Mouse (Mus musculus) embryonic fibroblast, embryonic 13.5 days (primary cell): Measurements from ENCODE around the gene Akap5. TPM values are rescaled to one million over a fixed set of nuclear protein-coding genes. Genes with fewer than 3 reads are reported as not detected.

Experiments
- H3K27ac ChIP-seq: 2 replicates; pipeline ENCODE4 v1.5.1; 2012; ENCODE audit warnings: low read length, control low read depth, inconsistent platforms; ENCODE audit not compliant: insufficient read depth
- H3K4me1 ChIP-seq: 2 replicates; pipeline ENCODE4 v1.6.1; 2011; ENCODE audit warnings: low read length; ENCODE audit not compliant: control insufficient read depth, insufficient read depth
- H3K4me3 ChIP-seq: 2 replicates; pipeline ENCODE4 v1.5.1; 2011; ENCODE audit warnings: mild to moderate bottlenecking, control low read depth, low read length; ENCODE audit not compliant: insufficient read depth
- CTCF ChIP-seq: IDR thresholded peaks from 2 replicates; pipeline ENCODE4 v1.5.1; 2011; ENCODE audit warnings: mild to moderate bottlenecking, control low read depth, low read length, moderate library complexity, borderline replicate concordance; ENCODE audit not compliant: insufficient read depth
- POLR2A ChIP-seq: IDR thresholded peaks from 2 replicates; pipeline ENCODE4 v1.6.1; 2011; ENCODE audit warnings: low read depth, mild to moderate bottlenecking, control low read depth, low read length, moderate library complexity
- polyA plus RNA-seq: library from polyadenylated mRNA; stranded (reverse); fragments of >200 nt; gene quantifications from 2 replicates; pipeline ENCODE4 v1.2.4, GENCODE M21; 2011; ENCODE audit warnings: low read depth; ENCODE audit not compliant: missing spikeins, insufficient read length

Akap5 gene
- polyA plus RNA-seq, 1 experiment = 0.68 TPM

GRCm38 (mm10) chr12:76290271-76290670, 34.4 kb upstream of the Akap5 start:
- Histone ChIP-seq H3K4me1 (no peaks in the 10 kb centered on the region), H3K4me3 (no peak overlapping the region), H3K27ac (no peak overlapping the region)
- TF ChIP-seq CTCF (no peak), POLR2A (no peak)

GRCm38 (mm10) chr12:76293192-76293591, 31.5 kb upstream of the Akap5 start:
- H3K4me1 ChIP-seq = no peaks in the 10 kb centered on the region
- no peak overlapping the region for H3K27ac ChIP-seq
- TF ChIP-seq CTCF = peak; percentile 75; the same call in 1 of the 2 replicates
- TF ChIP-seq POLR2A = no peak
- no peak overlapping the region for H3K4me3 ChIP-seq

DNA sequence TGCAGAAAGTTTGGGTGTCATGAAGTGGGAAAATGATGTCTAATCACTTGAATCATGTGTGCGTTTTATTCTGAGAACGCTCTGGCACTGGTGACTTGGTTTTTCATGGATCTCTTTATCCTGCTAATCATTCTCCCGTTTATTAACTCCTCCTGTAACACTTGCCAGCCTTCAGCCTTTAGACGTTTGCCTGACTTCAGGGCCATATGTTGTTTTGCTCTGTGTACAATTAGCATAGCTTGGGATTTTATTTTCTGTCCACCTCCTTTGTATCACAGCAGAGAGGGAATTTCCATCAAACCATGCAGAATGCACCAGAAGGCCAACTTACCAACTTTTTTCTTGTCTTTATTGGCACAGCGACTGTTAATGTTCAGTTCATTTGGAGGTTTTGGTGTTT, 26.9 kb upstream of the Akap5 start:
- TF ChIP-seq POLR2A (no peak), CTCF (no peak)
- Histone ChIP-seq H3K27ac (no peak overlapping the region), H3K4me3 (no peak overlapping the region), H3K4me1 (no peaks in the 10 kb centered on the region)

- no peak overlapping the region for H3K27ac ChIP-seq
- H3K4me1 ChIP-seq = no peaks in the 10 kb centered on the region
- no peak for TF ChIP-seq CTCF
- no peak for TF ChIP-seq POLR2A
Measured at GRCm38 (mm10) chr12:76299361-76299906, 25.3 kb upstream of the Akap5 start.

GRCm38 (mm10) chr12:76300367-76300766, 24.3 kb upstream of the Akap5 start:
- Histone ChIP-seq H3K27ac (no peak overlapping the region), H3K4me1 (no peaks in the 10 kb centered on the region), H3K4me3 (no peak overlapping the region)
- TF ChIP-seq POLR2A (no peak), CTCF (no peak)

More at GRCm38 (mm10) chr12:76299361-76299906, 25.3 kb upstream of the Akap5 start:
- H3K4me3 ChIP-seq = no peak overlapping the region

- no peak overlapping the region for H3K4me3 ChIP-seq
- TF ChIP-seq CTCF = no peak
- TF ChIP-seq POLR2A = no peak
- H3K4me1 ChIP-seq = peaks cover 5% of the 10 kb centered on the region; the same call in 1 of the 2 replicates
- H3K27ac ChIP-seq = no peak overlapping the region
Measured at GRCm38 (mm10) chr12:76303474-76303873, 21.2 kb upstream of the Akap5 start.

DNA sequence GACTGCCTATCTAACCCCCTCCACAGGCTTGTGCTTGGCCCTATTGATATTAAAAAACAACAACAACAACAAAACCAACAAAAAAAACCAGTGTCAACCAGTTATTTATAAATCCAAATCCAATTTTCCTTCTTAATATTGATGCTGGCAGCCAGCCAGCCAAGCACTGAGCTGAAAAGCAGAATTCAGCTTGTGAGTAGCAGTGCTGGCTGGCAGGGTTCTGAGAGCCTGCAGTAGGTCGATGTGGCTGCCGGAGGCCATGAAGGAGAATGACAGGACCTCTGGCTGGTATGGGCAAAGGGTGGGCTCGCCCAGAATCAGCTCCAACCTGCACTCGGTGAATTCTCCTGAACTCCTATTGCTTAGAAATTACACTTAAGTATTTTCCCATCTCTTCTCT, 20.5 kb upstream of the Akap5 start:
- Histone ChIP-seq H3K4me1 (peaks cover 5% of the 10 kb centered on the region; the same call in 1 of the 2 replicates), H3K27ac (no peak overlapping the region), H3K4me3 (no peak overlapping the region)
- no peak for TF ChIP-seq CTCF

DNA sequence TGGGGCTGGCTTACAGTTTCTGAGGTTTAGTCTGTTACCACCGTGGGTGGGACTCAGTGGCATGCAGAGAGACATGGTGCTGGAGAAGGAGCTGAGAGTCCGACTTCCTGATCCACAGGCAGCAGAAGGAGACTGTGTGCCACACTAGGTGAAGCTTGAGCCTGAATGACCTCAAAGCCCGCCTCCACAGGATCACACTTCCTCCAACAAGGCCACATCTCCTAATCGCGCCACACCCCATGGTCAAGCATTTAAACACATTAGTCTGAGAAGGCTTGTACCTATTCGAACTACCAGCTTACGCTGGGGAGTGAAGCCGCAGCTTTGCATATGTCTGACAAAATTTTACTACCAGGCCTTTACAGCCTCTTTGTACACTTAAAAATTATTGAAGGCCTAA, 19.6 kb upstream of the Akap5 start:
- no peak for TF ChIP-seq CTCF
- no peak for TF ChIP-seq POLR2A
- peaks cover 5% of the 10 kb centered on the region; the same call in 1 of the 2 replicates for H3K4me1 ChIP-seq
- no peak overlapping the region for H3K27ac ChIP-seq

GRCm38 (mm10) chr12:76306852-76307561, 17.7 kb upstream of the Akap5 start:
- Histone ChIP-seq H3K4me3 (no peak overlapping the region), H3K27ac (peak overlapping the region; percentile 86), H3K4me1 (peaks cover 5% of the 10 kb centered on the region; the same call in 1 of the 2 replicates)
- TF ChIP-seq POLR2A = no peak
- no peak for TF ChIP-seq CTCF

More for the DNA sequence above, 19.6 kb upstream of the Akap5 start:
- no peak overlapping the region for H3K4me3 ChIP-seq

DNA sequence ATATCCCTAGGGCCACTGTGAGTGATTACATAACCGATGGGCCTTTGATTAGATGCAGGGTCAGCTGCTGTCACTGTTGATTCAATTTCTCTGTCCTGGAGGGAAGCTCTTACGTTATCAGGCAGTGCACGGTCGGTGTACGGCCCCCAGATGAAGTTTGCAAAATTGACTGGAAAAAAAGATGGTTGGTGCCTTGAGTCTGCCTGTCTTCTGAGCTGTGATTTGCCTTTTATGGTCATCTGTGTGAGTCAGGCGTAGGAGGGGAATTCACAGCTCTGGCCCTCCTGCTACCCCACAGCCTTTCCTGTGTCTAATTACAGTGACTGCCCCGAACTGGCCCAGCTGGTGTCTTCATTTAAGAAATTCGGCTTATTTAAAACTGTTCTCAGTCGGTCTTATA, 16.7 kb upstream of the Akap5 start:
- no peak for TF ChIP-seq POLR2A
- TF ChIP-seq CTCF = no peak
- Histone ChIP-seq H3K4me1 (peaks cover 5% of the 10 kb centered on the region; the same call in 1 of the 2 replicates), H3K4me3 (no peak overlapping the region), H3K27ac (peak overlapping the region; percentile 86)
